Mouse (Mus musculus) small intestine, adult 2 months (tissue): ENCODE measurements around the gene Tango2.

ENCODE experiments used
- CTCF ChIP-seq: fragments of 200-500 bp; IDR thresholded peaks from 2 replicates; pipeline ENCODE4 v1.5.1; 2012; ENCODE audit warnings: low read depth, mild to moderate bottlenecking, control low read depth, inconsistent platforms, low read length, moderate library complexity, mixed read lengths; ENCODE audit not compliant: insufficient replicate concordance, insufficient read length; ENCODE audit errors: extremely low read depth
- POLR2A ChIP-seq: fragments of 200-500 bp; IDR thresholded peaks from 2 replicates; pipeline ENCODE4 v1.6.1; 2012; ENCODE audit warnings: low read depth, mild to moderate bottlenecking, control low read depth, inconsistent platforms, low read length, moderate library complexity

DNA sequence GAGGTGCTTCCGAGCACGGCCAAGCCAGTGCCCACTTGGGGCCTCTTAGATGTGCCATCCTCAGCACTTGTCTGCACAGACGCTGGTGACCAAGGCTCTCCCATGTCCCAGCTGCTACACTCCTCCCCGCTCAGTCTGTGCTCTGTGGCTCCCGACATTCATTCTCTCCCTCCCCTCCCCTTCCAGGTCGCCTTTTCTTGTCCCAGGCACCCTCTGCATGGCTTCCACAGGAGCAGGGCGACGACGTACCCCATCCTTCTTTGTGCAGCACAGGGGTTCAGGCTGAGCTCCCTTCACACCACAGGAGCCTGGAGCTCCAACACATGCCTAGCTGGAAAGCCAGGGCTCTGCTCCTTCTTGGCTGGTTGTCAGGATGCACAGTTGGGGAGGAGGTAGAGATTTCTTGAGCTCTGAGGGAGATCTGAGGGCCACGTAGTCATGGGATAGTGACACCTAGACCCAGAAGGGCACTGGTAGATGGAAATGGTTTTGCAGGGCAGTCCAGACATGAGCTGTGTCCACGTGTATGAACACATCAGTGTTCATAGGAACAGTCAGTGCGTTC is 1.9 kb upstream of the Tango2 start:
- TF ChIP-seq POLR2A (no peak), CTCF (no peak)
